Mouse (Mus musculus) myocyte (in vitro differentiated cells): ENCODE data around the gene Mpp6. TPM values are rescaled to one million over a fixed set of nuclear protein-coding genes. Genes with fewer than 3 reads are reported as not detected.
A peak's percentile ranks its signal among the peaks of the same experiment; 100 is the strongest.

Experiments used
- H3K27me3 ChIP-seq: one replicate; pipeline ENCODE4 v1.6.1; 2011; ENCODE audit not compliant: control insufficient read depth, insufficient read depth, insufficient read length
- H3K36me3 ChIP-seq: one replicate; pipeline ENCODE4 v1.6.1; 2011; ENCODE audit not compliant: control insufficient read depth, insufficient read depth
- H3K4me2 ChIP-seq: one replicate; pipeline ENCODE4 v1.6.1; 2011; ENCODE audit warnings: low read depth, control low read depth
- H3K4me3 ChIP-seq: one replicate; pipeline ENCODE4 v1.5.1; 2011; ENCODE audit warnings: mild to moderate bottlenecking, control low read depth, moderate library complexity
- H3K79me2 ChIP-seq: one replicate; pipeline ENCODE4 v1.6.1; 2011; ENCODE audit not compliant: control insufficient read depth, insufficient read depth
- H3ac ChIP-seq: one replicate; pipeline ENCODE4 v1.6.1; 2011; ENCODE audit not compliant: control insufficient read depth, insufficient read length
- CEBPB ChIP-seq: IDR thresholded peaks from 2 replicates; pipeline ENCODE4 v1.6.1; 2011; ENCODE audit warnings: mild to moderate bottlenecking, moderate library complexity; ENCODE audit not compliant: poor library complexity, insufficient read depth, severe bottlenecking
- E2F4 ChIP-seq: IDR thresholded peaks from one replicate; pipeline ENCODE4 v1.6.1; 2011; ENCODE audit warnings: mild to moderate bottlenecking, control low read depth, moderate library complexity; ENCODE audit not compliant: insufficient read depth
- MAX ChIP-seq: IDR thresholded peaks from one replicate; pipeline ENCODE4 v1.6.1; 2011; ENCODE audit warnings: low read depth, mild to moderate bottlenecking, control low read depth
- MYOD1 ChIP-seq, 3 experiments: IDR thresholded peaks; one replicate each; pipeline ENCODE4 v1.6.1; 2011; ENCODE audit warnings: control low read depth in 2 of 3, low read depth in 2 of 3, mild to moderate bottlenecking in 2 of 3, moderate library complexity in 1 of 3; ENCODE audit not compliant: insufficient read length in 2 of 3, control insufficient read depth in 1 of 3
- MYOG ChIP-seq, 3 experiments: IDR thresholded peaks; one replicate each; pipeline ENCODE4 v1.6.1; 2011; ENCODE audit warnings: control low read depth in 2 of 3, low read depth in 2 of 3, mild to moderate bottlenecking in 2 of 3; ENCODE audit not compliant: insufficient read length in 2 of 3, control insufficient read depth in 1 of 3, insufficient read depth in 1 of 3
- POLR2A ChIP-seq: IDR thresholded peaks from one replicate; pipeline ENCODE4 v1.6.1; 2011; ENCODE audit warnings: low read depth, mild to moderate bottlenecking, control low read depth, moderate library complexity; ENCODE audit not compliant: insufficient read length
- POLR2AphosphoS2 ChIP-seq: IDR thresholded peaks from one replicate; pipeline ENCODE4 v1.6.1; 2011; ENCODE audit warnings: low read depth, control low read depth; ENCODE audit not compliant: insufficient read length
- REST ChIP-seq: IDR thresholded peaks from one replicate; pipeline ENCODE4 v1.6.1; 2011; ENCODE audit warnings: mild to moderate bottlenecking, control low read depth, moderate library complexity; ENCODE audit not compliant: insufficient read depth, insufficient read length
- SRF ChIP-seq: IDR thresholded peaks from one replicate; pipeline ENCODE4 v1.6.1; 2011; ENCODE audit warnings: low read depth; ENCODE audit not compliant: control insufficient read depth, insufficient read length
- TCF12 ChIP-seq: IDR thresholded peaks from one replicate; pipeline ENCODE4 v1.6.1; 2011; ENCODE audit warnings: mild to moderate bottlenecking, control low read depth; ENCODE audit not compliant: poor library complexity, insufficient read depth, severe bottlenecking
- TCF3 ChIP-seq: IDR thresholded peaks from one replicate; pipeline ENCODE4 v1.6.1; 2011; ENCODE audit warnings: low read depth, control low read depth; ENCODE audit not compliant: insufficient read length
- USF1 ChIP-seq: IDR thresholded peaks from one replicate; pipeline ENCODE4 v1.6.1; 2011; ENCODE audit warnings: low read depth, mild to moderate bottlenecking, control low read depth, moderate library complexity
- polyA plus RNA-seq: library from polyadenylated mRNA; unstranded; fragments of >200 nt; fragmentation: generic; extraction: Trizol; gene quantifications from one replicate; pipeline ENCODE4 v1.2.1, GENCODE M21; 2012; ENCODE audit warnings: missing spikeins

Mpp6 gene
- polyA plus RNA-seq, 1 experiment, result 17.2 TPM

GRCm38 (mm10) chr6:50091462-50092154 is 18.4 kb upstream of the Mpp6 start:
- no peaks in the 10 kb centered on the region for H3K36me3 ChIP-seq
- H3ac ChIP-seq, result no peak overlapping the region
- H3K4me2 ChIP-seq, result no peak overlapping the region
- no peak overlapping the region for H3K4me3 ChIP-seq
- H3K79me2 ChIP-seq, result no peaks in the 10 kb centered on the region
- peaks cover 28% of the 10 kb centered on the region for H3K27me3 ChIP-seq
- TF ChIP-seq POLR2A (no peak), TCF12 (no peak), MYOG (IDR thresholded peaks at IDR 0.05; ENCODE audit: control insufficient read depth in 1 of 3, insufficient read depth in 1 of 3, insufficient read length in 2 of 3, low read depth in 2 of 3) (no peak), MAX (no peak), TCF3 (no peak), E2F4 (no peak), MYOD1 (IDR thresholded peaks at IDR 0.05; ENCODE audit: control insufficient read depth in 1 of 3, insufficient read length in 2 of 3, low read depth in 2 of 3) (peak in 2 of 3 experiments; percentile 57 to 64)

- TF ChIP-seq MYOG (IDR thresholded peaks at IDR 0.05; ENCODE audit: control insufficient read depth in 1 of 3, insufficient read depth in 1 of 3, insufficient read length in 2 of 3, low read depth in 2 of 3) (no peak), POLR2A (no peak), USF1 (no peak), MAX (no peak), E2F4 (no peak), SRF (no peak), TCF3 (no peak), POLR2AphosphoS2 (no peak), REST (no peak), MYOD1 (IDR thresholded peaks at IDR 0.05; ENCODE audit: control insufficient read depth in 1 of 3, insufficient read length in 2 of 3, low read depth in 2 of 3) (no peak), TCF12 (no peak), CEBPB (no peak)
- Histone ChIP-seq H3K4me2 (peak overlapping the region; percentile 79), H3ac (peak overlapping the region; percentile 92), H3K4me3 (peak overlapping the region; percentile 57), H3K79me2 (peaks cover 9% of the 10 kb centered on the region), H3K36me3 (no peaks in the 10 kb centered on the region), H3K27me3 (peaks cover 11% of the 10 kb centered on the region)
Measured at GRCm38 (mm10) chr6:50109201-50109756, 762 bp upstream of the Mpp6 start.

- H3K4me2 ChIP-seq, result peak overlapping the region; percentile 91
- peaks cover 10% of the 10 kb centered on the region for H3K27me3 ChIP-seq
- peak overlapping the region; percentile 57 for H3K4me3 ChIP-seq
- peak overlapping the region; percentile 92 for H3ac ChIP-seq
- peaks cover 9% of the 10 kb centered on the region for H3K79me2 ChIP-seq
- TF ChIP-seq TCF12 (no peak), MYOG (IDR thresholded peaks at IDR 0.05; ENCODE audit: control insufficient read depth in 1 of 3, insufficient read depth in 1 of 3, insufficient read length in 2 of 3, low read depth in 2 of 3) (peak in 1 of 3 experiments; percentile 45), SRF (no peak), POLR2AphosphoS2 (no peak), POLR2A (peak; percentile 39)
- H3K36me3 ChIP-seq, result no peaks in the 10 kb centered on the region
Measured at GRCm38 (mm10) chr6:50110379-50110941, 419 bp downstream of the Mpp6 start.

GRCm38 (mm10) chr6:50111111-50111655 is 1.1 kb downstream of the Mpp6 start:
- H3K4me3 ChIP-seq, result peak overlapping the region; percentile 57
- peak overlapping the region; percentile 92 for H3ac ChIP-seq
- no peaks in the 10 kb centered on the region for H3K36me3 ChIP-seq
- H3K27me3 ChIP-seq, result peaks cover 6% of the 10 kb centered on the region
- H3K79me2 ChIP-seq, result peaks cover 10% of the 10 kb centered on the region
- H3K4me2 ChIP-seq, result peak overlapping the region; percentile 91
- TF ChIP-seq MYOG (IDR thresholded peaks at IDR 0.05; ENCODE audit: control insufficient read depth in 1 of 3, insufficient read depth in 1 of 3, insufficient read length in 2 of 3, low read depth in 2 of 3) (no peak), USF1 (no peak), REST (no peak), E2F4 (no peak), POLR2AphosphoS2 (no peak), TCF3 (no peak), CEBPB (no peak)
